In the genomic region with DNA sequence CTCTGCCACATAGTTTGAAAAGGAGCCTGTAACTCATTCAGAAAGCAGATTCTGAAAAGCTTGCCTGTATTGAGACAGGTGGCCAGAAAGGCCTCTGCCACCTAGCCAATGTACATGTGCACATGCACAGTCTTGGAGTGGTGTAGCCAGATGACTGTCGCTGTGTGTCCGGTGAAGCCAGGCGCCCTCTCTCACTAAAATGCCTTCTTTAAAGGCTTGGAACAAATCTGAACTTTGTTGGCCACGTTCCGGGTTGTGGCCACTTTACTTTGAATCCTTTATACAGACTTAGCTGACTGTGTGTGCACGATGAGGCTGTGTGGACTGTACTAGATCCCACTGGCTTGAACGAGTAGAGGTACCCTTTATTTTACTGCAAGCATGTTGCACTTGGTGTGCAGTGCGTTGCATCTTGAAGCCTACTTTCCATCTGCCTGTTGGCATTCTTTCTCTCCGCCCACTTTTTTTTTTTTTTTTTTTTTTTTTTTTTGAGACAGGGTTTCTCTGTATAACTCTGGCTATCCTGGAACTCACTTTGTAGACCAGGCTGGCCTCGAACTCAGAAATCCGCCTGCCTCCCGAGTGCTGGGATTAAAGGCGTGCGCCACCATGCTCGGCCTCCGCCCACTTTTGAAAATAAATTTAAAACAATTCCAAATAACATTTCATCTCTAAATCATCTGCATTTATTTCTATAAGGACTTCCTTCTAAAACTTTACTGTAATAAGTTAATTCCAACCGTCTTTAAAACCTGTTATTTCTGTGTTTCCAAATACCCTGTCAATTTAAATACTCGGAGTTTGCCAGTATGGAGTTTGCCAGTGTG, we compare ENCODE assay signal across 8 mouse cellular contexts. TPM values are rescaled to one million over a fixed set of nuclear protein-coding genes. Genes with fewer than 3 reads are reported as not detected.
A peak's percentile ranks its signal among the peaks of the same experiment; 100 is the strongest.
DNase-seq lines count a peak whose midpoint lies in the region; ATAC-seq and TF ChIP-seq lines count a peak whose summit lies in the region.

No protein-coding gene starts in this region.

- peaks cover 29% of the 10 kb centered on the region for H3K79me3 ChIP-seq in C2C12 (ENCODE audit: low read depth)

- peak overlapping the region; percentile 99 for H3K27ac ChIP-seq in gastrocnemius, adult 2 months
- peak overlapping the region; percentile 98 for H3K27ac ChIP-seq in heart, postnatal 0 days (ENCODE audit: low read depth)
- peak overlapping the region; percentile 98 for H3K27ac ChIP-seq in limb, embryonic 12.5 days
- no peak overlapping the region for H3K27ac ChIP-seq in neural tube, embryonic 12.5 days

- 49% methylated on average over 18 of the region's 18 CpGs for WGBS in heart, postnatal 0 days
- 59% methylated on average over 18 of the region's 18 CpGs for WGBS in limb, embryonic 12.5 days
- 59% methylated on average over 18 of the region's 18 CpGs for WGBS in neural tube, embryonic 12.5 days

- H3K4me2 ChIP-seq in heart, postnatal 0 days (ENCODE audit: low read depth, low read length) = peak overlapping the region; percentile 91
- peak overlapping the region; percentile 80 for H3K4me2 ChIP-seq in limb, embryonic 12.5 days
- peak overlapping the region; percentile 85 for H3K4me2 ChIP-seq in neural tube, embryonic 12.5 days (replicated peaks)

- H3K4me3 ChIP-seq in gastrocnemius, adult 2 months = peak overlapping the region; percentile 94
- peak overlapping the region; percentile 79 for H3K4me3 ChIP-seq in C2C12 (ENCODE audit: insufficient read depth, poor library complexity, severe bottlenecking)
- peak overlapping the region; percentile 76 for H3K4me3 ChIP-seq in heart, postnatal 0 days (ENCODE audit: low read depth, low read length)
- peak overlapping the region; percentile 91 for H3K4me3 ChIP-seq in limb, embryonic 12.5 days (replicated peaks)
- peak overlapping the region; percentile 88 for H3K4me3 ChIP-seq in neural tube, embryonic 12.5 days

- DNase-seq in gastrocnemius, adult 2 months = no peak
- DNase-seq in gastrocnemius, postnatal 14 days = no peak
- peak; percentile 38 to 41 for DNase-seq in cerebellum, postnatal 14 days
- DNase-seq in heart, postnatal 0 days (ENCODE audit: low spot score) = no peak
- no peak for DNase-seq in gastrocnemius, postnatal 36 days

- H3K4me1 ChIP-seq in heart, postnatal 0 days (ENCODE audit: control insufficient read depth, insufficient read depth) = peaks cover 12% of the 10 kb centered on the region; the same call in 1 of the 2 replicates
- H3K4me1 ChIP-seq in limb, embryonic 12.5 days (replicated peaks) = peaks cover 16% of the 10 kb centered on the region
- H3K4me1 ChIP-seq in neural tube, embryonic 12.5 days = peaks cover 13% of the 10 kb centered on the region

- no peak for ATAC-seq in heart, postnatal 0 days (ENCODE audit: insufficient read depth, low read depth)
- ATAC-seq in limb, embryonic 12.5 days (ENCODE audit: insufficient number of reproducible peaks, insufficient read depth, low FRiP score, low TSS enrichment, low read depth) = no peak
- ATAC-seq in neural tube, embryonic 12.5 days (ENCODE audit: low FRiP score, low read depth) = 0 out of 2 replicates have a peak, but pooled peaks have one; percentile 14

- intact Hi-C loops in gastrocnemius, adult 2 months (cut with DNase I) = no loop called here
- intact Hi-C loops in gastrocnemius, postnatal 14 days (cut with DNase I; ENCODE audit: low total_unique reads) = loop anchor here (5.0 kb wide), 1 partner anchor 331 kb away; no protein-coding TSS in a partner anchor
- intact Hi-C loops in gastrocnemius, postnatal 36 days (cut with DNase I) = loop anchor here (5.0 kb wide), 1 partner anchor 71 kb away; the partner anchor contains the start of gene Rfxap

- peak overlapping the region; percentile 86 for H3ac ChIP-seq in C2C12 (ENCODE audit: control insufficient read depth, insufficient read length, low read depth)

- no peaks in the 10 kb centered on the region for H3K27me3 ChIP-seq in C2C12 (ENCODE audit: control insufficient read depth, insufficient read depth, insufficient read length)
- no peaks in the 10 kb centered on the region for H3K27me3 ChIP-seq in heart, postnatal 0 days (ENCODE audit: control insufficient read depth, insufficient read depth, low read length)
- no peaks in the 10 kb centered on the region for H3K27me3 ChIP-seq in limb, embryonic 12.5 days
- H3K27me3 ChIP-seq in neural tube, embryonic 12.5 days (replicated peaks) = no peaks in the 10 kb centered on the region

- H3K9ac ChIP-seq in heart, postnatal 0 days (replicated peaks; ENCODE audit: low read depth, low read length) = peak overlapping the region; percentile 90
- peak overlapping the region; percentile 91 for H3K9ac ChIP-seq in limb, embryonic 12.5 days (replicated peaks)
- peak overlapping the region; percentile 86 for H3K9ac ChIP-seq in neural tube, embryonic 12.5 days

- H3K36me3 ChIP-seq in C2C12 (ENCODE audit: control insufficient read depth, insufficient read depth) = peaks cover 41% of the 10 kb centered on the region
- peaks cover 36% of the 10 kb centered on the region for H3K36me3 ChIP-seq in heart, postnatal 0 days (replicated peaks; ENCODE audit: control insufficient read depth, insufficient read depth, low read length)
- peaks cover 54% of the 10 kb centered on the region for H3K36me3 ChIP-seq in limb, embryonic 12.5 days
- H3K36me3 ChIP-seq in neural tube, embryonic 12.5 days = peaks cover 29% of the 10 kb centered on the region

- no peak for TF ChIP-seq EP300 in heart, postnatal 0 days (IDR thresholded peaks at IDR 0.05; ENCODE audit: low read depth)

- H3K9me3 ChIP-seq in heart, postnatal 0 days (replicated peaks; ENCODE audit: control insufficient read depth, low read length) = no peaks in the 10 kb centered on the region
- H3K9me3 ChIP-seq in limb, embryonic 12.5 days = no peaks in the 10 kb centered on the region
- no peaks in the 10 kb centered on the region for H3K9me3 ChIP-seq in neural tube, embryonic 12.5 days

- TF ChIP-seq CTCF in gastrocnemius, adult 2 months (IDR thresholded peaks at IDR 0.05) = no peak
- TF ChIP-seq CTCF in C2C12 (IDR thresholded peaks at IDR 0.05; ENCODE audit: control insufficient read depth, insufficient read depth, insufficient read length) = no peak
- no peak for TF ChIP-seq CTCF in heart, postnatal 0 days (IDR thresholded peaks at IDR 0.05; ENCODE audit: low read depth)

- H3K79me2 ChIP-seq in C2C12 (ENCODE audit: control insufficient read depth, insufficient read depth) = peaks cover 58% of the 10 kb centered on the region

TF ChIP-seq in C2C12, 6 proteins besides CTCF, POLR2A, EP300 and RAD21 (continues in another document):
- TF ChIP-seq MYOG (IDR thresholded peaks at IDR 0.05; ENCODE audit: control insufficient read depth, extremely low read depth, insufficient read length) (no peak), USF1 (IDR thresholded peaks at IDR 0.05; ENCODE audit: low read depth) (no peak)

RNA-seq across cellular contexts. Expression of gene Alg5, which starts 1.0 kb away (rescaled TPM):
- total RNA-seq in gastrocnemius, adult 2 months (2021) = 1 to 10 TPM; 7.4 TPM
- 10 to 100 TPM in 1 of 2 experiments, 1 to 10 TPM in 1; 8.1 to 11.7 TPM for total RNA-seq in gastrocnemius, postnatal 14 days (2021)
- polyA plus RNA-seq in C2C12 (2012; fragmentation: generic; extraction: Trizol) = 43.0 TPM
- 10.4 and 26.9 TPM in 2 replicates for total RNA-seq in heart, postnatal 0 days (2014; rRNA removed; ENCODE audit: low replicate concordance)
- polyA plus RNA-seq in heart, postnatal 0 days (2015; fragmentation: Nextera tagmentation; extraction: Ambion mirVana) = 37.3 and 41.3 TPM in 2 replicates
- polyA plus RNA-seq in limb, embryonic 12.5 days (2016; fragmentation: Nextera tagmentation; extraction: Ambion mirVana) = 45.0 and 48.1 TPM in 2 replicates
- polyA plus RNA-seq in neural tube, embryonic 12.5 days (2016; fragmentation: Nextera tagmentation; extraction: Ambion mirVana) = 44.2 and 45.5 TPM in 2 replicates
- total RNA-seq in gastrocnemius, postnatal 36 days (2021) = 1 to 10 TPM; 7.5 to 8.0 TPM

RNA-seq across cellular contexts. Expression of gene Exosc8, which starts 1.1 kb away (rescaled TPM):
- total RNA-seq in gastrocnemius, adult 2 months (2021) = 10 to 100 TPM; 10.8 to 14.1 TPM
- total RNA-seq in gastrocnemius, postnatal 14 days (2021) = 10 to 100 TPM; 10.1 to 11.7 TPM
- polyA plus RNA-seq in C2C12 (2012; fragmentation: generic; extraction: Trizol) = 88.1 TPM
- 18.8 and 44.5 TPM in 2 replicates for total RNA-seq in heart, postnatal 0 days (2014; rRNA removed; ENCODE audit: low replicate concordance)
- 33.9 and 36.5 TPM in 2 replicates for polyA plus RNA-seq in heart, postnatal 0 days (2015; fragmentation: Nextera tagmentation; extraction: Ambion mirVana)
- polyA plus RNA-seq in limb, embryonic 12.5 days (2016; fragmentation: Nextera tagmentation; extraction: Ambion mirVana) = 158 and 163 TPM in 2 replicates
- 96.2 and 98.1 TPM in 2 replicates for polyA plus RNA-seq in neural tube, embryonic 12.5 days (2016; fragmentation: Nextera tagmentation; extraction: Ambion mirVana)
- total RNA-seq in gastrocnemius, postnatal 36 days (2021) = 10 to 100 TPM in 1 of 2 experiments, 1 to 10 TPM in 1; 9.2 to 11.7 TPM

RNA-seq across cellular contexts. Expression of gene Smad9, which starts 19.1 kb away (rescaled TPM):
- total RNA-seq in gastrocnemius, adult 2 months (2021) = under 1 TPM; 0.20 to 0.26 TPM
- total RNA-seq in gastrocnemius, postnatal 14 days (2021) = under 1 TPM; 0.11 to 0.39 TPM
- polyA plus RNA-seq in C2C12 (2012; fragmentation: generic; extraction: Trizol) = 2.5 TPM
- total RNA-seq in heart, postnatal 0 days (2014; rRNA removed; ENCODE audit: low replicate concordance) = 0.69 and 1.0 TPM in 2 replicates
- 0.27 and 0.30 TPM in 2 replicates for polyA plus RNA-seq in heart, postnatal 0 days (2015; fragmentation: Nextera tagmentation; extraction: Ambion mirVana)
- 0.87 and 1.1 TPM in 2 replicates for polyA plus RNA-seq in limb, embryonic 12.5 days (2016; fragmentation: Nextera tagmentation; extraction: Ambion mirVana)
- 0.44 and 0.45 TPM in 2 replicates for polyA plus RNA-seq in neural tube, embryonic 12.5 days (2016; fragmentation: Nextera tagmentation; extraction: Ambion mirVana)
- total RNA-seq in gastrocnemius, postnatal 36 days (2021) = under 1 TPM; 0.17 to 0.41 TPM

RNA-seq across cellular contexts. Expression of gene Gm21958, which starts 22.2 kb away (rescaled TPM):
- total RNA-seq in gastrocnemius, adult 2 months (2021) = not detected
- total RNA-seq in gastrocnemius, postnatal 14 days (2021) = not detected
- not detected for polyA plus RNA-seq in C2C12 (2012; fragmentation: generic; extraction: Trizol)
- not detected in 2 replicates for total RNA-seq in heart, postnatal 0 days (2014; rRNA removed; ENCODE audit: low replicate concordance)
- not detected in 2 replicates for polyA plus RNA-seq in heart, postnatal 0 days (2015; fragmentation: Nextera tagmentation; extraction: Ambion mirVana)
- polyA plus RNA-seq in limb, embryonic 12.5 days (2016; fragmentation: Nextera tagmentation; extraction: Ambion mirVana) = not detected in 2 replicates
- 1.1 TPM in 1 of 2 replicates, not detected in the other for polyA plus RNA-seq in neural tube, embryonic 12.5 days (2016; fragmentation: Nextera tagmentation; extraction: Ambion mirVana)
- total RNA-seq in gastrocnemius, postnatal 36 days (2021) = not detected

RNA-seq across cellular contexts. Expression of gene Supt20, which starts 43.7 kb away (rescaled TPM):
- total RNA-seq in gastrocnemius, adult 2 months (2021) = 10 to 100 TPM in 1 of 2 experiments, 1 to 10 TPM in 1; 9.5 to 13.3 TPM
- 10 to 100 TPM; 13.3 to 15.0 TPM for total RNA-seq in gastrocnemius, postnatal 14 days (2021)
- polyA plus RNA-seq in C2C12 (2012; fragmentation: generic; extraction: Trizol) = 13.2 TPM
- total RNA-seq in heart, postnatal 0 days (2014; rRNA removed; ENCODE audit: low replicate concordance) = 27.0 and 31.4 TPM in 2 replicates
- polyA plus RNA-seq in heart, postnatal 0 days (2015; fragmentation: Nextera tagmentation; extraction: Ambion mirVana) = 30.5 and 31.2 TPM in 2 replicates
- polyA plus RNA-seq in limb, embryonic 12.5 days (2016; fragmentation: Nextera tagmentation; extraction: Ambion mirVana) = 126 and 129 TPM in 2 replicates
- 97.0 and 104 TPM in 2 replicates for polyA plus RNA-seq in neural tube, embryonic 12.5 days (2016; fragmentation: Nextera tagmentation; extraction: Ambion mirVana)
- total RNA-seq in gastrocnemius, postnatal 36 days (2021) = 10 to 100 TPM in 1 of 2 experiments, 1 to 10 TPM in 1; 9.7 to 10.1 TPM

Comparison
In these comparisons a context has a peak if more than half of its experiments do, and no peak if none do; other contexts are left out.
1. DNase-seq: peak in cerebellum, postnatal 14 days (2 of 2); none in gastrocnemius, adult 2 months (single experiment), gastrocnemius, postnatal 14 days (single experiment), heart, postnatal 0 days (single experiment) and gastrocnemius, postnatal 36 days (0 of 2).
2. Peak in every context shown above with its lines, with median percentiles within 50 percentile points of each other: H3K4me3 ChIP-seq, H3K4me2 ChIP-seq and H3K9ac ChIP-seq.